In the genomic region with DNA sequence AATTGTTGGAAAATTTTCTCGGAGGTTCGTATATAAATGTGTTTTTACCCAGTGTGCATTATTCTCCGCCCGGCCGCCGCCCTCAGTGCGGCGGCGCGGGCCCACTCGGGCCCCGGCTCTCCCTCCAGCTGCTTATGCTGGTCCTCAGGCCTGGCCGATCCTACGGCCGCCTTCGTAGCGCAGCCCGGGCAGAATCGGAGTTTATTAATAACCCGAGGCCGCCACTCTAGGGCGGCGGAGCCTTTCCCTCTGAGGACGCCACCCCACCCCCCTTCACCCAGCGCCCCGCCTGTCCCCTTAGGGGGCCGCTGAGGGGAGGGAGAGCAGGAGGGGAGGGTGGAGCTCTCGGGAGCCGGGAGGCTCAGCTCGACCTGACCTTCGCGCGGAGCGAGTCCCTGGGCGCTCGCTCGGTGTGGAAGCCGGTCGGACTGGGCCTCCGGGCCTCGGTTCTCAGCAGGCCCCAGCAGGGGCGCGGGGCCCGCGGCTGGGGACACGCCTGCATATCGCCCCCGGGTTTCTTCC, we compare ENCODE assay signal across 8 mouse cellular contexts. TPM values are rescaled to one million over a fixed set of nuclear protein-coding genes. Genes with fewer than 3 reads are reported as not detected.
DNase-seq lines count a peak whose midpoint lies in the region; ATAC-seq and TF ChIP-seq lines count a peak whose summit lies in the region.

No protein-coding gene starts in this region.

- under 1% methylated on average over 43 of the region's 48 CpGs for WGBS in hindbrain, embryonic 16.5 days
- under 1% methylated on average over 45 of the region's 48 CpGs for WGBS in macrophage (ENCODE audit: missing documents)

- peak overlapping the region; percentile 99 for H3K9ac ChIP-seq in hindbrain, embryonic 16.5 days (ENCODE audit: low read depth, low read length)

- 0 out of 2 replicates have a peak, but pooled peaks cover 3% of the 10 kb centered on the region for H3K36me3 ChIP-seq in hindbrain, embryonic 16.5 days (ENCODE audit: control insufficient read depth, insufficient read depth, low read length)
- no peaks in the 10 kb centered on the region for H3K36me3 ChIP-seq in macrophage (ENCODE audit: inconsistent target)

- H3K27me3 ChIP-seq in hindbrain, embryonic 16.5 days (replicated peaks; ENCODE audit: control insufficient read depth, insufficient read depth, low read length) = no peaks in the 10 kb centered on the region

- peak; percentile 82 for DNase-seq in adipocyte (ENCODE audit: low spot score)
- DNase-seq in gastrocnemius, adult 2 months = peak; percentile 95
- peak; percentile 75 to 81 for DNase-seq in left cerebral cortex, adult 2 months (ENCODE audit: extremely low spot score in 1 of 2, low spot score in 2 of 2)
- DNase-seq in right cerebral cortex, adult 2 months (ENCODE audit: low spot score in 2 of 2) = peak; percentile 70 to 77
- peak; percentile 88 for DNase-seq in urinary bladder, postnatal 14 days (ENCODE audit: low spot score)

- TF ChIP-seq CTCF in gastrocnemius, adult 2 months (IDR thresholded peaks at IDR 0.05) = peak; percentile 22; the same call in 1 of the 2 replicates
- no peak for TF ChIP-seq CTCF in left cerebral cortex, adult 2 months (IDR thresholded peaks at IDR 0.05)

- no peaks in the 10 kb centered on the region for H3K9me3 ChIP-seq in hindbrain, embryonic 16.5 days (ENCODE audit: control insufficient read depth, low read length)

- H3K4me1 ChIP-seq in hindbrain, embryonic 16.5 days (ENCODE audit: control insufficient read depth, insufficient read depth, low read depth, low read length) = peaks cover 13% of the 10 kb centered on the region

- H3K27ac ChIP-seq in gastrocnemius, adult 2 months = peak overlapping the region; percentile 100
- H3K27ac ChIP-seq in hindbrain, embryonic 16.5 days (ENCODE audit: low read depth, low read length) = peak overlapping the region; percentile 100
- H3K27ac ChIP-seq in left cerebral cortex, adult 2 months = peak overlapping the region; percentile 100
- H3K27ac ChIP-seq in macrophage = peak overlapping the region; percentile 68

- peaks cover 57% of the 10 kb centered on the region for H3K79me2 ChIP-seq in macrophage (ENCODE audit: inconsistent target)

- intact Hi-C loops in gastrocnemius, adult 2 months (cut with DNase I) = loop anchor here (1.0 to 5.0 kb wide), 3 partner anchors 43 to 76 kb away; partner anchors contain the start of genes Ipo7, Tmem41b and Wee1
- intact Hi-C loops in left cerebral cortex, adult 2 months (cut with DNase I) = loop anchor here (2.0 kb wide), 3 partner anchors 43 to 75 kb away; partner anchors contain the start of genes Ipo7, Tmem41b and Wee1

- H3K4me3 ChIP-seq in gastrocnemius, adult 2 months = peak overlapping the region; percentile 87
- H3K4me3 ChIP-seq in hindbrain, embryonic 16.5 days (ENCODE audit: low read length) = peak overlapping the region; percentile 61
- H3K4me3 ChIP-seq in left cerebral cortex, adult 2 months = peak overlapping the region; percentile 88
- H3K4me3 ChIP-seq in macrophage (ENCODE audit: inconsistent target) = peak overlapping the region; percentile 28

- H3K4me2 ChIP-seq in hindbrain, embryonic 16.5 days (ENCODE audit: low read length) = peak overlapping the region; percentile 70

- ATAC-seq in common myeloid progenitor, adult 5-6 weeks (replicated peaks; ENCODE audit: low read depth, poor library complexity, severe bottlenecking) = peak; percentile 43
- ATAC-seq in hindbrain, embryonic 16.5 days = no peak; the same call in 1 of the 2 replicates

RNA-seq across cellular contexts. Expression of gene Zfp143, which starts 0.8 kb away (rescaled TPM):
- 27.2 and 33.7 TPM in 2 replicates for total RNA-seq in common myeloid progenitor, adult 5-6 weeks (2017)
- 1 to 10 TPM; 9.4 to 9.8 TPM for total RNA-seq in gastrocnemius, adult 2 months (2021)
- 13.4 and 13.6 TPM in 2 replicates for polyA plus RNA-seq in hindbrain, embryonic 16.5 days (2015; fragmentation: Nextera tagmentation; extraction: Ambion mirVana)
- total RNA-seq in left cerebral cortex, adult 2 months (2021) = 10 to 100 TPM; 11.3 to 12.1 TPM
- 10 to 100 TPM in 24 of 26 experiments, 1 to 10 TPM in 2; 4.6 to 27.2 (median 20.6) TPM for total RNA-seq in macrophage (2018; cell fraction: chromatin; rRNA removed)
- total RNA-seq in macrophage (2018; cell fraction: cytosol; rRNA removed) = 10 to 100 TPM in 20 of 26 experiments, 1 to 10 TPM in 6; 6.5 to 14.9 (median 11.1) TPM
- 10 to 100 TPM in 22 of 26 experiments, 1 to 10 TPM in 4; 7.5 to 25.9 (median 17.0) TPM for total RNA-seq in macrophage (2018; cell fraction: nucleus; rRNA removed)
- polyA plus RNA-seq in macrophage (2018) = 9.7 to 17.2 TPM (median 11.3 TPM) in 3 replicates

RNA-seq across cellular contexts. Expression of gene Ipo7, which starts 43.7 kb away (rescaled TPM):
- 253 and 293 TPM in 2 replicates for total RNA-seq in common myeloid progenitor, adult 5-6 weeks (2017)
- 100 to 1,000 TPM in 1 of 2 experiments, 10 to 100 TPM in 1; 96.4 to 101 TPM for total RNA-seq in gastrocnemius, adult 2 months (2021)
- polyA plus RNA-seq in hindbrain, embryonic 16.5 days (2015; fragmentation: Nextera tagmentation; extraction: Ambion mirVana) = 42.6 and 50.0 TPM in 2 replicates
- 100 to 1,000 TPM in 1 of 2 experiments, 10 to 100 TPM in 1; 97.9 to 105 TPM for total RNA-seq in left cerebral cortex, adult 2 months (2021)
- total RNA-seq in macrophage (2018; cell fraction: chromatin; rRNA removed) = 10 to 100 TPM; 42.8 to 90.2 (median 70.0) TPM
- total RNA-seq in macrophage (2018; cell fraction: cytosol; rRNA removed) = 10 to 100 TPM; 41.7 to 64.7 (median 54.8) TPM
- 100 to 1,000 TPM in 3 of 26 experiments, 10 to 100 TPM in 23; 44.1 to 124 (median 60.1) TPM for total RNA-seq in macrophage (2018; cell fraction: nucleus; rRNA removed)
- 47.4 to 71.0 TPM (median 47.9 TPM) in 3 replicates for polyA plus RNA-seq in macrophage (2018)

Comparison
In these comparisons a context has a peak if more than half of its experiments do, and no peak if none do; other contexts are left out.
1. H3K4me3 ChIP-seq: peak in every context shown above with its lines; median percentile 88 in left cerebral cortex, adult 2 months; 87 in gastrocnemius, adult 2 months; 61 in hindbrain, embryonic 16.5 days; 28 in macrophage.